Mouse (Mus musculus) stomach, embryonic 15.5 days (tissue): ENCODE measurements around the gene Rbp2. TPM values are rescaled to one million over a fixed set of nuclear protein-coding genes. Genes with fewer than 3 reads are reported as not detected.

ENCODE experiments used
- ATAC-seq: fragments of 200-750 bp; cut with Nextera tagmentation; 2 replicates; pipeline ENCODE4 v1.8.0; 2017; ENCODE audit warnings: low read depth, moderate number of reproducible peaks, moderate TSS enrichment; ENCODE audit not compliant: insufficient read depth, low FRiP score
- H3K27ac ChIP-seq: fragments of 300-500 bp; sonication (generic); 2 replicates; pipeline ENCODE4 v1.5.1; 2015; ENCODE audit warnings: mild to moderate bottlenecking, inconsistent platforms
- H3K27me3 ChIP-seq: fragments of 300-500 bp; sonication (generic); replicated peaks from 2 replicates; pipeline ENCODE4 v1.6.1; 2015; ENCODE audit warnings: inconsistent platforms
- H3K36me3 ChIP-seq: fragments of 300-500 bp; sonication (generic); 2 replicates; pipeline ENCODE4 v1.6.1; 2015; ENCODE audit warnings: inconsistent platforms
- H3K4me1 ChIP-seq: fragments of 300-500 bp; sonication (generic); 2 replicates; pipeline ENCODE4 v1.6.1; 2015; ENCODE audit warnings: inconsistent platforms
- H3K4me2 ChIP-seq: fragments of 300-500 bp; sonication (generic); 2 replicates; pipeline ENCODE4 v1.6.1; 2015; ENCODE audit warnings: mild to moderate bottlenecking, inconsistent platforms
- H3K4me3 ChIP-seq: fragments of 300-500 bp; sonication (generic); replicated peaks from 2 replicates; pipeline ENCODE4 v1.5.1; 2015; ENCODE audit warnings: inconsistent platforms
- H3K9ac ChIP-seq: fragments of 300-500 bp; sonication (generic); 2 replicates; pipeline ENCODE4 v1.6.1; 2015; ENCODE audit warnings: inconsistent platforms
- H3K9me3 ChIP-seq: fragments of 300-500 bp; sonication (generic); 2 replicates; pipeline ENCODE4 v1.6.1; 2016; ENCODE audit warnings: inconsistent platforms
- WGBS: fragments of 180-500 bp; shearing (Covaris S2); methylation state at CpG from one replicate; pipeline ENCODE4 v1.1.7; 2015; 5-methylcytosine and 5-hydroxymethylcytosine counted together
- polyA plus RNA-seq: library from polyadenylated mRNA; unstranded; fragments of >200 nt; fragmentation: Nextera tagmentation; extraction: Ambion mirVana; gene quantifications from 2 replicates; pipeline ENCODE4 v1.2.1, GENCODE M21; 2015

Gene Rbp2
- 69.8 and 72.8 TPM in 2 replicates for polyA plus RNA-seq

DNA sequence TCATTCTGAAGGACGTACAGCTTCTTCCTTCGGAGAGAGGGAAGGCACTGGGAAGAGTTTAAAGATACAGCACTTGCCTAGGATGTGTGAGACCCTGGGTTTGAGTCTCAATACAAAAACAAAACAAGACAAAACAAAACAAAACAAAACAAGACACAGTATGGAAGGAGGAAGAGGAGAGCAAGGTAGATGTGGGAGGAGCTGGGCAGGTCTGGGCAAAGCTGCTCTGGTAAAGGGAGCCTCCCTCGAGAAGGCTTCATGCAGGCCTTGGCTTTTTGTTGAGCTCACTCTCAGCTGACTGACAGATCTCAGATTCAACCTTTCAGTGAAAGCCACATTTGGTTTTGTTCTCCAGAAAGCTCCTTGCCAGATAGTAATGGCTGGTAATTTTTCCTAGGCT is at the start of gene Rbp2:
Gene Rbp2, plus strand, starts transcription at position 301 of the 400 bp plus-strand sequence.
- 78% methylated on average over 3 of the region's 3 CpGs for WGBS
- no peak within 1 kb of the TSS for H3K27ac ChIP-seq

DNA sequence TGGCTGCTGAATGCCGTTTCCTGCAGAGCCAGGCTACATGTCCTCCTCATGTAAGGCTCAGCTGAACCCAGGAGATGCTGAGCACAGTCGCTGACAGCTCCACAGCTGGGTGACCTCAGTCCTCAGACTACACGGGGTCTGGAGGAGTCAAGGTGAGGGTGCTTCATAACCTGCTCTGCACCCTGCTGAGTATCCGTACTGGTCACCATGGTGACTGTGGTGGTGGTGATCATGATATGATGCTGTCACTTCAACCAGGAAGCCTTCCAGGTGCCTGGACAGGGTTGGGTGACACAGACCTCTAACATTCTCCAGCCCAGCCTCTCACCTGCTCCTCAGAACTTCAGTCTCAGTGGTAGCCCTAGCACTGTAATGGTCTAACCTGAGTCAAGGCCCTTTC is 48.1 kb upstream of the Rbp2 start:
- H3K4me2 ChIP-seq: no peak overlapping the region
- no peak overlapping the region for H3K4me3 ChIP-seq
- no peaks in the 10 kb centered on the region for H3K9me3 ChIP-seq
- H3K9ac ChIP-seq: no peak overlapping the region
- H3K4me1 ChIP-seq: no peaks in the 10 kb centered on the region
- H3K27ac ChIP-seq: no peak overlapping the region
- 72% methylated on average over 4 of the region's 4 CpGs for WGBS
- H3K36me3 ChIP-seq: no peaks in the 10 kb centered on the region
- ATAC-seq: no peak
- no peaks in the 10 kb centered on the region for H3K27me3 ChIP-seq

More for the DNA sequence above, at the start of gene Rbp2:
- Histone ChIP-seq H3K4me2 (no peak within 1 kb of the TSS), H3K36me3 (no peaks in the 10 kb centered on the region), H3K9me3 (no peaks in the 10 kb centered on the region), H3K9ac (no peak within 1 kb of the TSS), H3K4me1 (no peaks in the 10 kb centered on the region; the same call in 1 of the 2 replicates), H3K4me3 (no peak within 1 kb of the TSS), H3K27me3 (no peaks in the 10 kb centered on the region)
- ATAC-seq: no peak

DNA sequence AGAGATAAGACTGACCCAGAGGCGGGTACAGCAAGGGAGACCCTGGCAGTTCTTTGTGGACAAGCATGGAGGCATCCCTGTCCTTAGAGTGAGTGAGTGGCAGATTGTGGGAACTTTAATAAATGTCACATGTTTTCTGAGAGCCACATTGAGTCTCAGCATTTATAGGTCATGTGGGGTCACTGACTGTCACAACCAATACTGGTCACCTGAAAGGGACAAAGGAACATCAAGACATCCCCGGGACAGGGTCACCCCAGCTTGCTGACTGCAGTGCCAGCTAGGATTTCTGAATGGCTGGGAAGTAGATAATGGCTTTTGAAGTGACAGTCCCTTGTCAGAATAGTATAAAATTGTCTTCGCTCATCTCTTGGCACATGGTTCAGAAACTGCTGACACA is 46.8 kb upstream of the Rbp2 start:
- Histone ChIP-seq H3K9me3 (no peaks in the 10 kb centered on the region), H3K4me1 (no peaks in the 10 kb centered on the region), H3K36me3 (no peaks in the 10 kb centered on the region), H3K27ac (no peak overlapping the region), H3K4me3 (no peak overlapping the region), H3K9ac (no peak overlapping the region), H3K27me3 (no peaks in the 10 kb centered on the region), H3K4me2 (no peak overlapping the region)
- no peak for ATAC-seq
- WGBS: 70% methylated on average over 3 of the region's 3 CpGs

DNA sequence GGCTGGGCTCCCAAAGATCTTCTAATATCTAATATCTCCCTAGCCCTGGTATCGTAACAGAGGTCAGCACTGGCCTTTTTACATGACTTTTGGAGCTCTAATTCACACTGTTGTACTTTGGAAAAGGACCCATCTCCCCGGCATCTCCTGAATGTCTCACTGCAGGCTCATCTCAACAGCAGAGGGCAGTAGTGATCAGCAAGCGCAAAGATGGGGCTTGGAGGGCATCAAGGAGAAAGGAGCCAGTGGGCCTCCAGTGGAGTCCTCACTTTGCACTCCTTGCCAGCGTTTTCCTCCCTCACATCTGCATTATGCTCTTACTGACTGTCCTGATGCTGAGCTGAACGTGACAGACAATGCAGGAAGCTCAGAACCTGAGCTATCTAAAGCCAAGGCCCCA is 43.3 kb upstream of the Rbp2 start:
- WGBS: 57% methylated on average over 5 of the region's 5 CpGs
- no peak overlapping the region for H3K9ac ChIP-seq
- no peaks in the 10 kb centered on the region for H3K27me3 ChIP-seq
- H3K4me1 ChIP-seq: peaks cover 4% of the 10 kb centered on the region; the same call in 1 of the 2 replicates
- H3K9me3 ChIP-seq: no peaks in the 10 kb centered on the region
- H3K4me3 ChIP-seq: no peak overlapping the region
- no peaks in the 10 kb centered on the region for H3K36me3 ChIP-seq
- ATAC-seq: no peak
- no peak overlapping the region for H3K4me2 ChIP-seq
- H3K27ac ChIP-seq: no peak overlapping the region

DNA sequence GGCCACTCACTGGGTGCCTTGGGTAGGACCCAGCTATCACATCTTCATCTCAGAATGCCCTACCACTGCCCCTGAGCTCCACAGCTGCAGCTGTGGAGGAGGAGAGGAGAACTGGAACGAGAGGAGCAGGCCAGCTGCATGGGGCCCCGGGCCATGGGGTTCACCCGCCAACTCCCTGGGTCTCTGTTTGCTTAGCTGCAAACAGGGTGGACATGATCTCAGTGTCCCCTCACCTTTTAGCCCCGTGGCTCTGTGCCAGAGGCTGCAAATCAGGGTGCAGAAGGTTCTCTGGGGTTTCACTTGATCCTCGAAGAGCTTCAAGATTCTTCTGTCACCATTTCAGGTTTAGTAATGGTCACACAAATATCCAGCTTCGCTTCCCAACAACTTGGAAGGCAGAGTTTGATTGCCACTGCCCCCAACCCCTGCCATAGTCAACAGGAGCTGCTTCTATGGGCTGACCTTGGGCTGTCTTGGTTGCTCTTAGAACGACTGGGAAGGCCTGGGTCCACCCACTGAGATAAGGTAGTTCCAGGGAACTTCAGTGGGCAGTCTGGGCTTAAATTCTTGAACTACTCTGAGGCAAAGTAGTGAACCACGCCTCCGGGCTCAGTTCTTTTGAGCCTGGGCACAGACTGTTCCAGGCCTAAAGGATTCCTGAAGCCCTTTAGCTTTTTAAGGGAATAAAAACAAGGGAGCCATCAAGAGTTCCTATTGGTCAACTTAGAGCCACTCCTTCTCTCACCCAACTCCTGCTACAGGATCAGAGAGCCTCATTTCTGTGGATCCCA is 40.4 kb upstream of the Rbp2 start:
- 74% methylated on average over 9 of the region's 9 CpGs for WGBS

DNA sequence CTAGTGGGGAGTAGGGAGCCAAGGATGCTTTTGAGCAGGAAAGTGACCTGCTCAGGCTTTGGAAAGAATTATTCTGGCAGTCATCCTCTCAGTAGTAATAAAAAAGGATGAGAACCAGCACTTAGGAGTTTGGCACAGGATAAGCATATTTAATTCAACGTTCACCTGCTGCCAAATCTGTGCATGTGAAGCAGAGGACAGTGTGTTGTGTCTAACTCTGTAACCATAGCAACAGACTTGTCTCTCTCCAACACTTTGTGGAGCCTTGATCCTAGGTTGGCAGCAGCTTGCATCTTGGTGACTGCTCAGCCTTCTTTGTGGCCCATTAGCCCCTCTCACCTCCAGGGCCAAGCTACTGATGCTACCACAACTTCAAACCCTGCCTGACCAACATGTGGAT is 34.9 kb upstream of the Rbp2 start:
- Histone ChIP-seq H3K27me3 (no peaks in the 10 kb centered on the region), H3K9ac (no peak overlapping the region), H3K9me3 (no peaks in the 10 kb centered on the region), H3K4me1 (no peaks in the 10 kb centered on the region), H3K4me3 (no peak overlapping the region), H3K4me2 (no peak overlapping the region), H3K36me3 (no peaks in the 10 kb centered on the region), H3K27ac (no peak overlapping the region)
- ATAC-seq: no peak
- 68% methylated on average over 1 of the region's 1 CpGs for WGBS

More for the DNA sequence above, 40.4 kb upstream of the Rbp2 start:
- ATAC-seq: peak; percentile 50; the same call in 1 of the 2 replicates
- peaks cover 4% of the 10 kb centered on the region; the same call in 1 of the 2 replicates for H3K4me1 ChIP-seq
- no peaks in the 10 kb centered on the region for H3K9me3 ChIP-seq
- H3K9ac ChIP-seq: no peak overlapping the region
- no peak overlapping the region for H3K4me3 ChIP-seq
- no peak overlapping the region for H3K27ac ChIP-seq
- H3K36me3 ChIP-seq: no peaks in the 10 kb centered on the region
- no peaks in the 10 kb centered on the region for H3K27me3 ChIP-seq
- H3K4me2 ChIP-seq: no peak overlapping the region

DNA sequence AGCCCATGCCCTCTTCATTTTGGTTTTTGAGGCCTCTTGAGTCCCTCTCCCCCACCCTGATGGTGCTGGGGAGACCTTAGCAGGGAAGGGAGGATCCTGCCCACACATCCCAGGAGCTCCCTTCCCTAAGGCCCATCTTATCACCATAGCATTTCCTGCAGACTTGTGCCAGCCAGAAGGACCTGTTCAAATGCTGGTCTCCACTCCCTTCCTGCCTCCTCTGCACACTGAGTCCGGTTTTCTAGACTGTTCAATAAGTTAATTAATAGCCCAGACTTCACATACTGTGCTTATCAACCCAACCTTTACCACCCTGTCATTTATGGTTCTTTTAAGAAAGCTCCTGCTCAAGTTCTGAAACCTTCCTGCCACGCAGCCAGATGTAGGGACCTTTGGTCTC is 19.2 kb upstream of the Rbp2 start:
- WGBS: 34% methylated on average over 2 of the region's 2 CpGs

DNA sequence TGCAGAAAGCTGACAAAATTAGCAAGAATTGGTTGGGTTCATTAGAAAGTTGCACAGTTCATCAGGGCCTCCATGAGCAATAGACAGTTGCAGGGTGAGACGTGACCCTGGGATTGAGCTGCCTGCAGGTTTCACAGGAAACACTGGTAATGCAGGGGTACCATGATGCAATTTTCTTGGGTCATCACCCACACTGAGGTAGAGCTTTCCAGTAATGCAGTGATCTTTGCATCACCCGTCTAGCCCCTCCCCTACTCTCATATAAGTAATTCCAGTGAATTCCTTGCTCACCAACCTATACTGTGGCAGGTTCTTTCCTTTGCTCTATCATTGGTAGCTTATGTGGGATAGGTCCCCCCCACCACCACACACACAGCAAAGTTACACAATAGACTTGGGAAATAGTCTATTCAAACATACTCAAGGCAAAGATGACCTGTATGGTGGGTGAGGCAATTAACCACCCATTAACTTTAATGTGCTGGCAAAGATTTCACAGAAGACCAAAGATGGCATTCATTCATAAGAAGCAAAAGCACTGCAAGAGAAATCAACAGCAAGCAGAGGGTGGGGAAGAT is 5.7 kb upstream of the Rbp2 start:
- Histone ChIP-seq H3K4me1 (no peaks in the 10 kb centered on the region), H3K9ac (no peak overlapping the region), H3K27me3 (no peaks in the 10 kb centered on the region), H3K4me2 (no peak overlapping the region), H3K9me3 (no peaks in the 10 kb centered on the region), H3K27ac (no peak overlapping the region), H3K36me3 (no peaks in the 10 kb centered on the region), H3K4me3 (no peak overlapping the region)
- ATAC-seq: no peak
- WGBS: 80% methylated on average over 2 of the region's 2 CpGs

More for the DNA sequence above, 19.2 kb upstream of the Rbp2 start:
- Histone ChIP-seq H3K27ac (no peak overlapping the region), H3K4me3 (no peak overlapping the region), H3K9me3 (no peaks in the 10 kb centered on the region), H3K4me2 (no peak overlapping the region), H3K4me1 (no peaks in the 10 kb centered on the region), H3K27me3 (no peaks in the 10 kb centered on the region), H3K36me3 (no peaks in the 10 kb centered on the region), H3K9ac (no peak overlapping the region)
- peak; percentile 89 for ATAC-seq

DNA sequence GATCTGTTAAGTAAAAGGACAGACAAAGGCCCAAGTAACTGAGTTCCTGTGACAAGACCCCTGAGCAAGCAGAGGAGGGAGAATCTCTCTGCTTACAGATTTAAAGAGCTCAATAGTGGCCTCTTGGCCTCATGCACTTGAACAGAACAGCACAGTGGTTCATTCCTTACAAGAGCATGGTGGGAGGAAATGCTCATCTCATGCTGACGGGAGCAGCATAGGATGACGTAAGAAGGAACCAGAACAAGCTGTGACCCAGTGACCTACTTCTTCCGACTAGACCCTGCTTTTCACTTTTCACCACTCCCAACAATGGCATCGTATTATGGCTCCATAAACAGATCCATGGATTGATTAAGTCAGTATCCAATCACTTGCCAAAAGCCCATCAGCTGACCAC is 3.7 kb upstream of the Rbp2 start:
- Histone ChIP-seq H3K27ac (no peak overlapping the region), H3K4me3 (no peak overlapping the region), H3K4me1 (no peaks in the 10 kb centered on the region), H3K4me2 (no peak overlapping the region), H3K9ac (no peak overlapping the region), H3K27me3 (no peaks in the 10 kb centered on the region), H3K36me3 (no peaks in the 10 kb centered on the region), H3K9me3 (no peaks in the 10 kb centered on the region)
- ATAC-seq: no peak
- 65% methylated on average over 4 of the region's 4 CpGs for WGBS

DNA sequence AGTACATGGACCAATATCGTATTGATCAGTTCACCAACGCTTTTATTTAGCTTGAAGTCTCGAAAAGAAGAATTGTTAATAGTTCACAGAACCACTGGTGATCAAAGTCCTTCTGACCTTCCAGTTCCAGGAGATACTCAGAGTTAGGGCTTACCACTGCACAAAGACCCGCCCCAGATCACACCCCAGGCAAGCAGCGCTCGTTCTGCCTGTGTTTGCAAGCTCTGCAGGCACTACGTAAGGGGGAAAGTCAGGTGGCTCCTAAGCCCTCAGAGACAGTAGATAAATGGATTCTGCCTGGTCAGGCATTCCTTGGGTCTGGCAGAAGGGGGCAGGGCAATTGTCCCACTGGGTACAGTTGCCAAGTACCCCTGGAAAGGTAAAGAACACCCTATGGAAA is 895 bp upstream of the Rbp2 start:
- no peaks in the 10 kb centered on the region for H3K9me3 ChIP-seq
- no peak overlapping the region for H3K4me2 ChIP-seq
- no peaks in the 10 kb centered on the region for H3K27me3 ChIP-seq
- H3K4me3 ChIP-seq: no peak overlapping the region
- no peaks in the 10 kb centered on the region; the same call in 1 of the 2 replicates for H3K4me1 ChIP-seq
- ATAC-seq: no peak
- 68% methylated on average over 7 of the region's 7 CpGs for WGBS
- no peaks in the 10 kb centered on the region for H3K36me3 ChIP-seq
- no peak overlapping the region for H3K27ac ChIP-seq
- no peak overlapping the region for H3K9ac ChIP-seq

DNA sequence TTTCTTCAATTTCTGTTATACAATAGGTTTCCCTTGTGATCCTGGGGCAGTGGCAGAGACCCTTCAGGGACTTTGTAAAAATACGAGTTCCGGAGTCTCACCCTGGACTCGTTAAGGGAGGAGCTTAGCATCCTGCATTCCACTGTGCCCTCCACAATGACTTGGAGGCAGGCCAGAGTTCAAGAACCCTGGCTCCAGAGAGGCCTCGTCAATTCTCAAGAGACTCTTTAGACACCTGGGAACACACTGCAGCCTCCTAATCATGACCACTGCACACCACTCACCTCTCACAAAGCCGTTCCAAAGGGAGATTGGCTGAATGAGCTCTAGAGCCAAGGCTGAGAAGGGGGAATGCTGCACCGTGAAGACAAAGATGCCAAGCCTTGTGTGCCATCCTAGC is 1.4 kb downstream of the Rbp2 start:
- Histone ChIP-seq H3K9me3 (no peaks in the 10 kb centered on the region), H3K36me3 (no peaks in the 10 kb centered on the region), H3K4me1 (no peaks in the 10 kb centered on the region; the same call in 1 of the 2 replicates), H3K27me3 (no peaks in the 10 kb centered on the region), H3K9ac (no peak overlapping the region), H3K27ac (no peak overlapping the region), H3K4me2 (no peak overlapping the region), H3K4me3 (no peak overlapping the region)
- no peak for ATAC-seq
- WGBS: 65% methylated on average over 6 of the region's 6 CpGs

DNA sequence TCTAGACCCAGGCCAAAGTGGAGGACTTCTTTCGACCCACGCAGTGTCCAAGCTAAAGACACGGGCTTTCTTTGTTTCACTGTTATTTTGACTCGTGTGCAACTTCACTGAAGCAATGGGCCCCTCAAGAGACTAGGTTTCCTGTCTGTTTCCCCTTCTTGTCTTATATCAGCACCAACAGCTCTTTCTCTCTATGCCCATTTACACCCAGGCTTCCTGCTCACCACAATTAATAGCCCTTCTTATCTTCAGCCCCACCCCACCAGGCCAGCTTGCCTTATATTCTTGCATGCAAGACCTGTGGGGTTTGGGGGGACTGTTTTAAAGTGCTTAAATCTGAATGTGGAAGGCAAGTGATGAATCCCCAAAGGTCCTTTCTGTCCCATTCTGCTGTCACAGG is 3.6 kb downstream of the Rbp2 start:
- no peak overlapping the region for H3K4me2 ChIP-seq

More for the DNA sequence above, 3.6 kb downstream of the Rbp2 start:
- WGBS: 68% methylated on average over 4 of the region's 4 CpGs
- ATAC-seq: peak; percentile 38; the same call in 1 of the 2 replicates
- Histone ChIP-seq H3K9me3 (no peaks in the 10 kb centered on the region), H3K36me3 (no peaks in the 10 kb centered on the region), H3K27me3 (no peaks in the 10 kb centered on the region), H3K9ac (no peak overlapping the region), H3K27ac (peak overlapping the region; percentile 26; the same call in 1 of the 2 replicates), H3K4me1 (no peaks in the 10 kb centered on the region; the same call in 1 of the 2 replicates), H3K4me3 (no peak overlapping the region)
